ENCODE assay signal across 11 mouse cellular contexts in genomic region chr2:45055034-45055615, GRCm38 (mm10).
A peak's percentile ranks its signal among the peaks of the same experiment; 100 is the strongest.
DNase-seq lines count a peak whose midpoint lies in the region; ATAC-seq and TF ChIP-seq lines count a peak whose summit lies in the region.
"Had no signal": no experiment of that assay in that cellular context is flagged by ENCODE, and none has a peak within 500 bp of the region (broad histone marks: within the 10 kb centered on the region; RNA-seq: fewer than 3 reads in every experiment).

No protein-coding gene starts in this region.

- no peak for DNase-seq in kidney, adult 2 months
- DNase-seq in kidney, postnatal 4 days: no peak
- DNase-seq in MEL (ENCODE audit: low read depth, low spot score): peak; percentile 65
- no peak for DNase-seq in embryonic facial prominence, embryonic 10.5 days (ENCODE audit: low spot score)
- no peak for DNase-seq in gastrocnemius, postnatal 14 days
- DNase-seq: cerebellum, adult 9-10 months had no signal

- H3K4me2 ChIP-seq in liver, embryonic 12.5 days: peak overlapping the region; percentile 67
- H3K4me2 ChIP-seq in neural tube, embryonic 15.5 days: no peak overlapping the region
- H3K4me2 ChIP-seq: embryonic facial prominence, embryonic 12.5 days; hindbrain, embryonic 14.5 days; midbrain, embryonic 11.5 days had no signal

- no peak for TF ChIP-seq CTCF in kidney, adult 2 months (conservative IDR thresholded peaks at IDR 0.05; ENCODE audit: insufficient read depth, insufficient read length, low read depth, low read length)
- TF ChIP-seq CTCF in MEL (IDR thresholded peaks at IDR 0.05 in 2 of 3, conservative IDR thresholded peaks at IDR 0.05 in 1 of 3; ENCODE audit: control insufficient read depth in 1 of 3, insufficient read depth in 1 of 3, low read depth in 2 of 3, low read length in 3 of 3, poor library complexity in 1 of 3, severe bottlenecking in 1 of 3): no peak

- H3K79me2 ChIP-seq in MEL (ENCODE audit: control insufficient read depth, insufficient read depth, low read length, poor library complexity): peaks cover 27% of the 10 kb centered on the region

- no peak for TF ChIP-seq RAD21 in MEL (IDR thresholded peaks at IDR 0.05; ENCODE audit: low read depth, low read length)

- peak in 1 of 2 experiments; percentile 39; a peak in 2 of 4 replicates for TF ChIP-seq EP300 in MEL (IDR thresholded peaks at IDR 0.05; ENCODE audit: low read depth in 1 of 2, low read length in 2 of 2)

- H3K4me3 ChIP-seq in kidney, adult 2 months (ENCODE audit: insufficient read depth, low read depth, low read length): no peak overlapping the region
- H3K4me3 ChIP-seq in MEL (ENCODE audit: control insufficient read depth in 1 of 2, insufficient read depth in 1 of 2, low read depth in 2 of 2, low read length in 2 of 2): peak overlapping the region; percentile 39 to 45
- H3K4me3 ChIP-seq in embryonic facial prominence, embryonic 10.5 days: no peak overlapping the region
- peak overlapping the region; percentile 15 for H3K4me3 ChIP-seq in liver, embryonic 12.5 days
- H3K4me3 ChIP-seq in neural tube, embryonic 15.5 days (replicated peaks): no peak overlapping the region
- H3K4me3 ChIP-seq: embryonic facial prominence, embryonic 12.5 days had no signal

- 52% methylated on average over 8 of the region's 8 CpGs for WGBS in kidney, adult 2 months
- 78% methylated on average over 8 of the region's 8 CpGs for WGBS in embryonic facial prominence, embryonic 10.5 days
- 28% methylated on average over 8 of the region's 8 CpGs for WGBS in liver, embryonic 12.5 days (ENCODE audit: insufficient replicate concordance)
- WGBS in neural tube, embryonic 15.5 days: 44% methylated on average over 8 of the region's 8 CpGs

- peak overlapping the region; percentile 73 for H3K27ac ChIP-seq in kidney, adult 2 months (ENCODE audit: insufficient read depth, low read depth, low read length)
- peak overlapping the region; percentile 84 for H3K27ac ChIP-seq in MEL (ENCODE audit: control insufficient read depth, low read depth, low read length)
- H3K27ac ChIP-seq in embryonic facial prominence, embryonic 10.5 days (replicated peaks): 0 out of 2 replicates have a peak overlapping the region, but pooled peaks have one; percentile 35
- H3K27ac ChIP-seq in liver, embryonic 12.5 days: peak overlapping the region; percentile 94
- no peak overlapping the region for H3K27ac ChIP-seq in neural tube, embryonic 15.5 days (replicated peaks)
- H3K27ac ChIP-seq: embryonic facial prominence, embryonic 12.5 days had no signal

- H3K9me3 ChIP-seq in MEL (replicated peaks; ENCODE audit: insufficient read depth, low read length): no peaks in the 10 kb centered on the region
- no peaks in the 10 kb centered on the region for H3K9me3 ChIP-seq in embryonic facial prominence, embryonic 10.5 days
- no peaks in the 10 kb centered on the region for H3K9me3 ChIP-seq in liver, embryonic 12.5 days (replicated peaks)
- H3K9me3 ChIP-seq in neural tube, embryonic 15.5 days (replicated peaks): no peaks in the 10 kb centered on the region
- H3K9me3 ChIP-seq: embryonic facial prominence, embryonic 12.5 days had no signal

- no peaks in the 10 kb centered on the region for H3K36me3 ChIP-seq in kidney, adult 2 months (ENCODE audit: control insufficient read depth, insufficient read depth, low read length)
- peaks cover 0 to 66% of the 10 kb centered on the region in 2 experiments; a peak in 3 of 4 replicates for H3K36me3 ChIP-seq in MEL (ENCODE audit: control insufficient read depth in 1 of 2, insufficient read depth in 2 of 2, low read length in 2 of 2)
- H3K36me3 ChIP-seq in embryonic facial prominence, embryonic 10.5 days (replicated peaks): no peaks in the 10 kb centered on the region
- peaks cover 10% of the 10 kb centered on the region for H3K36me3 ChIP-seq in liver, embryonic 12.5 days
- H3K36me3 ChIP-seq in neural tube, embryonic 15.5 days: no peaks in the 10 kb centered on the region
- H3K36me3 ChIP-seq: embryonic facial prominence, embryonic 12.5 days had no signal

- H3K9ac ChIP-seq in MEL (ENCODE audit: control insufficient read depth, low read depth, low read length, poor library complexity, severe bottlenecking): peak overlapping the region; percentile 37
- H3K9ac ChIP-seq in liver, embryonic 12.5 days: peak overlapping the region; percentile 66
- H3K9ac ChIP-seq in neural tube, embryonic 15.5 days (replicated peaks): no peak overlapping the region
- H3K9ac ChIP-seq: embryonic facial prominence, embryonic 12.5 days; hindbrain, embryonic 14.5 days had no signal

- TF ChIP-seq POLR2A in kidney, adult 2 months (IDR thresholded peaks at IDR 0.05; ENCODE audit: low read depth, low read length): no peak
- no peak for TF ChIP-seq POLR2A in MEL (IDR thresholded peaks at IDR 0.05; ENCODE audit: control insufficient read depth in 1 of 2, insufficient read depth in 1 of 2, low read depth in 1 of 2, low read length in 2 of 2, poor library complexity in 1 of 2)

- ATAC-seq in liver, embryonic 12.5 days: peak; percentile 67
- no peak for ATAC-seq in neural tube, embryonic 15.5 days (ENCODE audit: low FRiP score)

- intact Hi-C loops in gastrocnemius, postnatal 14 days (cut with DNase I; ENCODE audit: low total_unique reads): no loop called here

- H3K4me1 ChIP-seq in kidney, adult 2 months (ENCODE audit: control insufficient read depth, insufficient read depth, low read length): peaks cover 24% of the 10 kb centered on the region
- H3K4me1 ChIP-seq in MEL (ENCODE audit: control insufficient read depth in 1 of 2, insufficient read depth in 2 of 2, low read length in 2 of 2): peaks cover 33 to 59% of the 10 kb centered on the region in 2 experiments
- H3K4me1 ChIP-seq in embryonic facial prominence, embryonic 10.5 days: peaks cover 51% of the 10 kb centered on the region
- H3K4me1 ChIP-seq in liver, embryonic 12.5 days: peaks cover 86% of the 10 kb centered on the region
- peaks cover 43% of the 10 kb centered on the region for H3K4me1 ChIP-seq in neural tube, embryonic 15.5 days

- H3K27me3 ChIP-seq in kidney, adult 2 months (replicated peaks; ENCODE audit: control insufficient read depth, insufficient read depth, low read length): no peaks in the 10 kb centered on the region
- H3K27me3 ChIP-seq in MEL (ENCODE audit: control insufficient read depth in 1 of 2, insufficient read depth in 2 of 2, low read length in 2 of 2): no peaks in the 10 kb centered on the region
- H3K27me3 ChIP-seq in embryonic facial prominence, embryonic 10.5 days (replicated peaks; ENCODE audit: low read depth, poor library complexity, severe bottlenecking): no peaks in the 10 kb centered on the region
- no peaks in the 10 kb centered on the region for H3K27me3 ChIP-seq in liver, embryonic 12.5 days (replicated peaks)
- H3K27me3 ChIP-seq in neural tube, embryonic 15.5 days (replicated peaks): no peaks in the 10 kb centered on the region
- H3K27me3 ChIP-seq: embryonic facial prominence, embryonic 12.5 days had no signal

TF ChIP-seq in MEL, 35 proteins besides CTCF, POLR2A, EP300 and RAD21:
- TF ChIP-seq HCFC1 (IDR thresholded peaks at IDR 0.05; ENCODE audit: low read depth, low read length) (0 out of 2 replicates have a peak, but pooled peaks have one; percentile 34), RCOR1 (IDR thresholded peaks at IDR 0.05; ENCODE audit: low read depth, low read length) (peak; percentile 50; the same call in 1 of the 2 replicates), ETS1 (IDR thresholded peaks at IDR 0.05; ENCODE audit: low read depth, low read length) (peak; percentile 42), ZC3H11A (IDR thresholded peaks at IDR 0.05; ENCODE audit: low read depth, low read length) (no peak), MAX (IDR thresholded peaks at IDR 0.05; ENCODE audit: low read length) (peak; percentile 31; the same call in 1 of the 2 replicates), MXI1 (IDR thresholded peaks at IDR 0.05; ENCODE audit: low read depth, low read length) (peak; percentile 65), MYB (IDR thresholded peaks at IDR 0.05; ENCODE audit: low read depth, low read length) (no peak), MYC (IDR thresholded peaks at IDR 0.05; ENCODE audit: low read depth, low read length) (0 out of 2 replicates have a peak, but pooled peaks have one; percentile 36), GATA1 (IDR thresholded peaks at IDR 0.05; ENCODE audit: low read depth, low read length) (peak; percentile 60; the same call in 1 of the 2 replicates), TAL1 (IDR thresholded peaks at IDR 0.05; ENCODE audit: low read length) (peak; percentile 31; the same call in 1 of the 2 replicates), ZKSCAN1 (IDR thresholded peaks at IDR 0.05; ENCODE audit: low read depth, low read length) (no peak), SIN3A (IDR thresholded peaks at IDR 0.05; ENCODE audit: low read length) (0 out of 2 replicates have a peak, but pooled peaks have one; percentile 6)

Comparison
In these comparisons a context has a peak if more than half of its experiments do, and no peak if none do; other contexts are left out.
1. H3K4me3 ChIP-seq: peak in MEL (2 of 2) and liver, embryonic 12.5 days (single experiment); none in kidney, adult 2 months (single experiment), embryonic facial prominence, embryonic 10.5 days (single experiment) and neural tube, embryonic 15.5 days (single experiment).